Mouse (Mus musculus): ENCODE results near the gene Prdm15. TPM values are rescaled to one million over a fixed set of nuclear protein-coding genes. Genes with fewer than 3 reads are reported as not detected.

Prdm15 gene
- 9.0 and 10.2 TPM in 2 replicates for polyA plus RNA-seq (2015; fragmentation: Nextera tagmentation; extraction: Ambion mirVana)

- ATAC-seq (ENCODE audit: insufficient number of reproducible peaks, low FRiP score, low TSS enrichment, low read depth), result peak; percentile 79
- peak within 1 kb of the TSS; percentile 92 for H3K4me3 ChIP-seq
- H3K4me2 ChIP-seq, result peak within 1 kb of the TSS; percentile 58
- H3K36me3 ChIP-seq, result peaks cover 4% of the 10 kb centered on the region; the same call in 1 of the 2 replicates
- H3K27me3 ChIP-seq, result no peaks in the 10 kb centered on the region
- no peaks in the 10 kb centered on the region for H3K9me3 ChIP-seq
- peaks cover 16% of the 10 kb centered on the region for H3K4me1 ChIP-seq
- H3K9ac ChIP-seq, result peak within 1 kb of the TSS; percentile 100
- peak within 1 kb of the TSS; percentile 100 for H3K27ac ChIP-seq
- WGBS, result under 1% methylated on average over 31 of the region's 31 CpGs
Measured at GRCm38 (mm10) chr16:97851741-97852319, at the start of gene Prdm15. Gene Prdm15 (minus strand): TSS chr16:97851850.

DNA sequence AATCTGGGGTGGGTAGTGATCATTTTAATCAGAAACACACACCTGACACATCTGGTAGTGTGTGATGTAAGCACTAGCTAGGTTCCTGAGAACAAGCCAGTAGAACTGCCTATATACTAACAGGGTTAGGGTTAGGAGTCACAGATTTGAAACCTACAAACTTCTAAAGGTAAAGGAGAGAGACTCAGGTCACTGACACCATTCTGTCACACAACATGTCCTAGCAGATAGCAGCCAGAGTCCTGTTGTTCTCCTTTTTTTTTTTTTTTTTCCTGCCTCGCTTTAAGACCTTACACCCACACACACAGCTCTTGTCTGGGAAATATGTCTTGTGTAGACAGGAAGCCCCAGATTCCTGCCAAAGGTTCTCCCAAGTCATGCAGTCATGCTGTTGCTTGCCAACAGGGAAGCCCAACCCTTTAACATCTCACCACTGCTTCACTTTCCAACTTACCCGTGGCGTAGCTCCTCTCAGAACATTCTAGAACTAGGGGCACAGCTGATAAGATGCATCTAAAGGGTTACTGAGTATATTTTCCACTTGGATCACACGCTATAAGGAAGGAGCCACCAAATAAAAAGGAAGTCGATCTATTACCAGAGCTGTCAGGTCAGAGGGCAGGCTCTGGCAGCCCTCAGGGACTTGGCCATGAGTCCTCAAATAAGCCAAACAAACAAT lies 45.8 kb upstream of the Prdm15 start:
- Histone ChIP-seq H3K27ac (no peak overlapping the region), H3K4me2 (no peak overlapping the region), H3K4me3 (no peak overlapping the region), H3K36me3 (no peaks in the 10 kb centered on the region), H3K27me3 (no peaks in the 10 kb centered on the region), H3K4me1 (0 out of 2 replicates have a peak, but pooled peaks cover 2% of the 10 kb centered on the region), H3K9me3 (no peaks in the 10 kb centered on the region), H3K9ac (no peak overlapping the region)
- ATAC-seq (ENCODE audit: insufficient number of reproducible peaks, low FRiP score, low TSS enrichment, low read depth), result no peak
- 48% methylated on average over 5 of the region's 5 CpGs for WGBS

- Histone ChIP-seq H3K27me3 (no peaks in the 10 kb centered on the region), H3K9ac (no peak overlapping the region), H3K4me2 (no peak overlapping the region), H3K4me1 (no peaks in the 10 kb centered on the region), H3K36me3 (peaks cover 44% of the 10 kb centered on the region), H3K4me3 (no peak overlapping the region), H3K27ac (no peak overlapping the region), H3K9me3 (no peaks in the 10 kb centered on the region)
- ATAC-seq (ENCODE audit: insufficient number of reproducible peaks, low FRiP score, low TSS enrichment, low read depth), result no peak
Measured at GRCm38 (mm10) chr16:97887762-97888161, 36.1 kb upstream of the Prdm15 start.

GRCm38 (mm10) chr16:97883696-97884095 lies 32.0 kb upstream of the Prdm15 start:
- 88% methylated on average over 1 of the region's 1 CpGs for WGBS
- Histone ChIP-seq H3K9me3 (no peaks in the 10 kb centered on the region), H3K36me3 (peaks cover 52% of the 10 kb centered on the region), H3K4me1 (no peaks in the 10 kb centered on the region), H3K27me3 (no peaks in the 10 kb centered on the region), H3K4me2 (no peak overlapping the region), H3K27ac (no peak overlapping the region), H3K4me3 (no peak overlapping the region), H3K9ac (no peak overlapping the region)
- no peak for ATAC-seq (ENCODE audit: insufficient number of reproducible peaks, low FRiP score, low TSS enrichment, low read depth)

DNA sequence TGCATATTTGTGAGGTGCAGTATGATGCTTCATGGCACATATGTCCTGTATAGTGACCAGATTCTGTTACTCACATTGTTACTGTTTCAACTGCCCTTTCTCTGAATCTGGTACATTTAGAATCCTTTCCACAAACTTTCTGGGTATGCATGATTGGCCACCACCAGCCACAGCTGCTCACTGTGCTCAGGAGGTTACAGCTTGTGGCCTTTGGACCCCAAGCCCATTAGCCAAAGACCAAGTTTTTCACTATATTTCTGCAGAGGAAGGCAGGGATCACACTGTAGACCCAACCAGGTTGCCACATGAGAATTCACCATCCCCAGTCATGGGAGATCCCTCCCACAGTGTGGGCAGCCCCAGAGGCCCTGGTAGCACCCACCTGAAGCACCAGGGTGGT lies 31.2 kb upstream of the Prdm15 start:
- Histone ChIP-seq H3K4me2 (no peak overlapping the region), H3K4me3 (no peak overlapping the region), H3K27ac (no peak overlapping the region), H3K27me3 (no peaks in the 10 kb centered on the region), H3K9me3 (no peaks in the 10 kb centered on the region), H3K9ac (no peak overlapping the region), H3K4me1 (no peaks in the 10 kb centered on the region), H3K36me3 (peaks cover 54% of the 10 kb centered on the region)
- no peak for ATAC-seq (ENCODE audit: insufficient number of reproducible peaks, low FRiP score, low TSS enrichment, low read depth)

DNA sequence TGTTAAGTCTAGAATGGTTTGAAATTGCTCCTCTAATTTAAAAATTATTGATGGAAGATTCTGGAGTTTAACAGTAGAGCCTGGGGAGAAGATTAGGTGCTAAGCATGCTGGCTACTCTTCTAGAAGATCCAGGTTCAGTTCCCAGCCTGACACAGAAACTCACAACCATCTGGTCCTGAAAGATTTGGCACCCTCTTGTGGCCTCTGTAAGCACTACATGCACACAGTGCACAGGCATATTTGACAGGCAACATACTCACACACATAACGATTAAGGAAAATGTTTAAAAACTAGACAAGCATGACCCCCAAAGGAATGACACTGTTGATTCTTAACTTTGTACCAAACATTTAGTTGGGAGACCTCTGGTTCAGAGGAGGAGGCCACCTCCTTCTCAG lies 27.5 kb upstream of the Prdm15 start:
- H3K9ac ChIP-seq, result no peak overlapping the region
- H3K9me3 ChIP-seq, result no peaks in the 10 kb centered on the region
- WGBS, result 86% methylated on average over 1 of the region's 1 CpGs
- no peaks in the 10 kb centered on the region for H3K27me3 ChIP-seq
- no peak for ATAC-seq (ENCODE audit: insufficient number of reproducible peaks, low FRiP score, low TSS enrichment, low read depth)
- H3K4me3 ChIP-seq, result no peak overlapping the region
- no peaks in the 10 kb centered on the region for H3K4me1 ChIP-seq
- no peak overlapping the region for H3K4me2 ChIP-seq
- H3K27ac ChIP-seq, result no peak overlapping the region
- H3K36me3 ChIP-seq, result peaks cover 65% of the 10 kb centered on the region

DNA sequence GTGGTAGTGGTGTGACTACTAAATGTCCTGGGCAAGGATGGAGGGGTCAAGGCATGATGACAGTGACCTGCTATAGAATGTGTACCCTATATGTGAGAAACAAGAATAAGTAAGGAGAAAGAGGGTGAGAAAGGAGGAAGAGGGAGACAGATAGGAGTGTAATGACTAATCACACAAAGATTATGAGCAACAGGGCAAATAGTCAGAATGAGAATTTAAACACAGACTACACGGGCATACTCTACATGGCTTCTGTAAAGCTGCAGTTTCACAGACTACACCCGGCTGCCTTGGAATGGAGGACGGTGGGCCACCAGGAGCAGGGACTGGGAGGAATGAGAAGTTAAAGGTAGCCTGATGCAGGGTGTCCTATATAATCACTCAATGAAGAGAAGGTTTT lies 25.9 kb upstream of the Prdm15 start:
- Histone ChIP-seq H3K27me3 (no peaks in the 10 kb centered on the region), H3K9me3 (no peaks in the 10 kb centered on the region), H3K36me3 (peaks cover 69% of the 10 kb centered on the region), H3K9ac (no peak overlapping the region), H3K4me2 (no peak overlapping the region), H3K27ac (no peak overlapping the region), H3K4me1 (no peaks in the 10 kb centered on the region), H3K4me3 (no peak overlapping the region)
- 90% methylated on average over 3 of the region's 3 CpGs for WGBS
- ATAC-seq (ENCODE audit: insufficient number of reproducible peaks, low FRiP score, low TSS enrichment, low read depth), result no peak

DNA sequence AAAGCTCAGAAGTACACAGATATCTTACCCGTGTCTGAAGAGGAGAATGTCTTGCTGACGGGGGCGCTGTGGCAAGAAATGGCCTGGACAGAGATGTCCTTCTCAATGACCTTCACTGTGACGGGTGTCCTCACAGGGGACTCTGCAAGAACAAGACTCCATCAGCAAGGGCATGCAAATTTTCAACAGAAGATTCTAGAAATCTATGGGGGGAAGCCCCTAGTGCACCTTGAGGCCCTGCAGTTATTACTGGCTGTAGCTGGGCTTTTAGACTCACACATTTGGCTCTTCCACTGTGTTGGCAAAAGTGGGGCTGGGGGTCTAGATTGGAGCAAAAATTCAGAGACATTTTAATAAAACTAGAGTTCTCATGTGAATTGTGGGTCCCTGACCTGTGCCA lies 23.5 kb upstream of the Prdm15 start:
- no peak overlapping the region for H3K9ac ChIP-seq
- H3K4me1 ChIP-seq, result no peaks in the 10 kb centered on the region
- no peak overlapping the region for H3K4me2 ChIP-seq
- 86% methylated on average over 4 of the region's 4 CpGs for WGBS
- H3K27me3 ChIP-seq, result no peaks in the 10 kb centered on the region
- no peak overlapping the region for H3K27ac ChIP-seq
- no peak overlapping the region for H3K4me3 ChIP-seq
- ATAC-seq (ENCODE audit: insufficient number of reproducible peaks, low FRiP score, low TSS enrichment, low read depth), result no peak
- no peaks in the 10 kb centered on the region for H3K9me3 ChIP-seq
- peaks cover 51% of the 10 kb centered on the region for H3K36me3 ChIP-seq

GRCm38 (mm10) chr16:97874376-97874775 lies 22.7 kb upstream of the Prdm15 start:
- no peaks in the 10 kb centered on the region for H3K9me3 ChIP-seq
- WGBS, result 48% methylated on average over 1 of the region's 1 CpGs
- H3K36me3 ChIP-seq, result peaks cover 45% of the 10 kb centered on the region
- ATAC-seq (ENCODE audit: insufficient number of reproducible peaks, low FRiP score, low TSS enrichment, low read depth), result 0 out of 2 replicates have a peak, but pooled peaks have one; percentile 55
- no peak overlapping the region for H3K9ac ChIP-seq
- H3K4me3 ChIP-seq, result no peak overlapping the region
- no peak overlapping the region for H3K4me2 ChIP-seq
- no peak overlapping the region for H3K27ac ChIP-seq
- H3K27me3 ChIP-seq, result no peaks in the 10 kb centered on the region
- no peaks in the 10 kb centered on the region for H3K4me1 ChIP-seq

DNA sequence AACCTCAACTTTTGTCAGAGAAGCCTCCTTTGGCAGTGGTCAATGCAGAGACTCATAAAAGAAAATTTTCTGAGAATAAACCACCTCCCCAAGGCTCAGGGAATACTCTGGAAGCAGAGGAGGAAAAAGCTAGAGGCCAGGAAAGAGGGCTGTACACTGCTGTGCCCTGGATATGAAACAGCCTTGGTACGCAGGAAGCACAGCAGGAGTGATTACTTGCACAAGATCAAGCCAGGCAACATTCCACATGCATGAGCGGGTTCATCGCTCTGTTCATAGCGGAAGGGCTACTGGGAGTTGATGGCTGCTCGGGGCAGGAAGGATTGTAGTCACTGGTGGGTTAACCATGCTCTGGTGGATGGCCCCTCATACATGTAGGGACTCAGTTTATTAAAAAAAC lies 21.0 kb upstream of the Prdm15 start:
- Histone ChIP-seq H3K4me3 (no peak overlapping the region), H3K27me3 (no peaks in the 10 kb centered on the region), H3K4me1 (no peaks in the 10 kb centered on the region), H3K9ac (no peak overlapping the region), H3K4me2 (no peak overlapping the region), H3K9me3 (no peaks in the 10 kb centered on the region), H3K36me3 (peaks cover 48% of the 10 kb centered on the region), H3K27ac (no peak overlapping the region)
- WGBS, result 72% methylated on average over 5 of the region's 5 CpGs
- no peak for ATAC-seq (ENCODE audit: insufficient number of reproducible peaks, low FRiP score, low TSS enrichment, low read depth)

GRCm38 (mm10) chr16:97869193-97870102 lies 17.8 kb upstream of the Prdm15 start:
- Histone ChIP-seq H3K27me3 (no peaks in the 10 kb centered on the region), H3K9me3 (no peaks in the 10 kb centered on the region), H3K4me2 (no peak overlapping the region), H3K36me3 (peaks cover 40% of the 10 kb centered on the region), H3K9ac (no peak overlapping the region), H3K4me3 (no peak overlapping the region), H3K27ac (no peak overlapping the region), H3K4me1 (no peaks in the 10 kb centered on the region)
- no peak for ATAC-seq (ENCODE audit: insufficient number of reproducible peaks, low FRiP score, low TSS enrichment, low read depth)
- 73% methylated on average over 6 of the region's 6 CpGs for WGBS

- Histone ChIP-seq H3K27me3 (no peaks in the 10 kb centered on the region), H3K4me1 (no peaks in the 10 kb centered on the region), H3K4me2 (no peak overlapping the region), H3K9ac (no peak overlapping the region), H3K27ac (no peak overlapping the region), H3K36me3 (peaks cover 36% of the 10 kb centered on the region), H3K9me3 (no peaks in the 10 kb centered on the region), H3K4me3 (no peak overlapping the region)
- ATAC-seq (ENCODE audit: insufficient number of reproducible peaks, low FRiP score, low TSS enrichment, low read depth), result no peak
- WGBS, result 81% methylated on average over 3 of the region's 3 CpGs
Measured at GRCm38 (mm10) chr16:97863932-97864467, 12.3 kb upstream of the Prdm15 start.

All from limb, embryonic 15.5 days (tissue).